Mouse (Mus musculus) brain, embryonic 14.5 days (tissue): ENCODE data around the gene Selp.

Source experiments
- CTCF ChIP-seq: fragments of 200-500 bp; IDR thresholded peaks from 2 replicates; pipeline ENCODE4 v1.5.1; 2012; ENCODE audit warnings: inconsistent platforms, mild to moderate bottlenecking, moderate library complexity, borderline replicate concordance; ENCODE audit not compliant: insufficient read depth, insufficient read length; ENCODE audit errors: extremely low read depth
- POLR2A ChIP-seq: fragments of 200-500 bp; IDR thresholded peaks from 2 replicates; pipeline ENCODE4 v1.6.1; 2012; ENCODE audit warnings: mild to moderate bottlenecking, inconsistent platforms, borderline replicate concordance; ENCODE audit not compliant: poor library complexity, insufficient read depth, insufficient read length, severe bottlenecking; ENCODE audit errors: extremely low read depth

DNA sequence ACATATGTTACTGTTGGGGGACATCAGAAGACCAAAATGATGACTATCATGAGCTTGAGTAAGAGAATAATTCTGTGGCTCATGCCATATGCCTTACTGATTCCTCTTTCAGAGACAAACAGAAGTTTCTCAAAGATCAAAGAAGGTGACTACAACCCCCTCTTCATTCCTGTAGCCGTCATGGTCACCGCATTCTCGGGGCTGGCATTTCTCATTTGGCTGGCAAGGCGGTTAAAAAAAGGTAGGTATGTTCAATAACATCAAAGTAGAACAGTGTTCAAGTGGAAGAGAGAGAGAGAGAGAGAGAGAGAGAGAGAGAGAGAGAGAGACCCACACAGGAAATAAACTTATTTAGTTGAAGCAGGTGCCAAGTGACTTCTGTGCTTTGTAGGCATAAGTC, 43.1 kb upstream of the Selp start:
- TF ChIP-seq POLR2A (no peak), CTCF (no peak)
